Mouse (Mus musculus) stomach, embryonic 14.5 days (tissue): Measurements from ENCODE around the gene Syngr4. TPM values are rescaled to one million over a fixed set of nuclear protein-coding genes. Genes with fewer than 3 reads are reported as not detected.
"Not testable (repeated sequence)": the region's sequence is repeated elsewhere in the genome, so short reads cannot be mapped to it uniquely, and the experiment has no call there.

Experiments
- ATAC-seq: fragments of 200-750 bp; cut with Nextera tagmentation; 2 replicates; pipeline ENCODE4 v1.8.0; 2017; ENCODE audit warnings: low read depth, moderate TSS enrichment; ENCODE audit not compliant: insufficient number of reproducible peaks, insufficient read depth, low FRiP score
- H3K27ac ChIP-seq: fragments of 300-500 bp; sonication (generic); 2 replicates; pipeline ENCODE4 v1.5.1; 2014; ENCODE audit warnings: mild to moderate bottlenecking, low read length, moderate library complexity, mixed read lengths
- H3K27me3 ChIP-seq: fragments of 300-500 bp; sonication (generic); 2 replicates; pipeline ENCODE4 v1.6.1; 2014; ENCODE audit warnings: low read length, control low read depth, mixed read lengths; ENCODE audit not compliant: control insufficient read depth, insufficient read depth
- H3K36me3 ChIP-seq: fragments of 300-500 bp; sonication (generic); 2 replicates; pipeline ENCODE4 v1.6.1; 2014; ENCODE audit warnings: mild to moderate bottlenecking, control low read depth, low read length, moderate library complexity, mixed read lengths; ENCODE audit not compliant: control insufficient read depth, insufficient read depth
- H3K4me1 ChIP-seq: fragments of 300-500 bp; sonication (generic); 2 replicates; pipeline ENCODE4 v1.6.1; 2014; ENCODE audit warnings: low read length, control low read depth, mixed read lengths; ENCODE audit not compliant: control insufficient read depth, insufficient read depth
- H3K4me2 ChIP-seq: fragments of 300-500 bp; sonication (generic); replicated peaks from 2 replicates; pipeline ENCODE4 v1.6.1; 2014; ENCODE audit warnings: low read depth, low read length, control low read depth
- H3K4me3 ChIP-seq: fragments of 300-500 bp; sonication (generic); 2 replicates; pipeline ENCODE4 v1.5.1; 2014; ENCODE audit warnings: low read depth, low read length, control low read depth
- H3K9ac ChIP-seq: fragments of 300-500 bp; sonication (generic); replicated peaks from 2 replicates; pipeline ENCODE4 v1.6.1; 2014; ENCODE audit warnings: low read depth, mild to moderate bottlenecking, control low read depth, low read length, moderate library complexity, mixed read lengths
- H3K9me3 ChIP-seq: fragments of 300-500 bp; sonication (generic); 2 replicates; pipeline ENCODE4 v1.6.1; 2016; ENCODE audit warnings: low read depth, low read length, control low read depth; ENCODE audit not compliant: control insufficient read depth
- WGBS: fragments of 180-500 bp; shearing (Covaris S2); extraction: QIAGEN DNeasy Blood & Tissue Kit; methylation state at CpG from one replicate; pipeline ENCODE4 v1.1.7; 2014; 5-methylcytosine and 5-hydroxymethylcytosine counted together
- polyA plus RNA-seq: library from polyadenylated mRNA; unstranded; fragments of >200 nt; fragmentation: Nextera tagmentation; extraction: Ambion mirVana; gene quantifications from 2 replicates; pipeline ENCODE4 v1.2.1, GENCODE M21; 2014

Syngr4 gene
- polyA plus RNA-seq, 1 experiment from 2014 or later, result 0.65 TPM

- H3K4me3 ChIP-seq, result no peak overlapping the region
- no peak overlapping the region for H3K4me2 ChIP-seq
- H3K27ac ChIP-seq, result no peak overlapping the region
- H3K9ac ChIP-seq, result no peak overlapping the region
- no peaks in the 10 kb centered on the region for H3K27me3 ChIP-seq
- no peaks in the 10 kb centered on the region for H3K4me1 ChIP-seq
- no peak for ATAC-seq
- no peaks in the 10 kb centered on the region for H3K36me3 ChIP-seq
- WGBS, result 87% methylated on average over 9 of the region's 9 CpGs
- no peaks in the 10 kb centered on the region for H3K9me3 ChIP-seq
Measured at GRCm38 (mm10) chr7:45906622-45907021, 10.1 kb upstream of the Syngr4 start.

- Histone ChIP-seq H3K36me3 (no peaks in the 10 kb centered on the region), H3K27me3 (no peaks in the 10 kb centered on the region), H3K9me3 (no peaks in the 10 kb centered on the region), H3K9ac (no peak overlapping the region), H3K4me1 (peaks cover 4% of the 10 kb centered on the region; the same call in 1 of the 2 replicates), H3K4me3 (no peak overlapping the region), H3K4me2 (no peak overlapping the region), H3K27ac (no peak overlapping the region)
- 71% methylated on average over 12 of the region's 12 CpGs for WGBS
- no peak for ATAC-seq
Measured at GRCm38 (mm10) chr7:45902481-45903002, 6.0 kb upstream of the Syngr4 start.

- H3K4me2 ChIP-seq, result no peak overlapping the region
- H3K9me3 ChIP-seq, result no peaks in the 10 kb centered on the region
- no peak; the same call in 1 of the 2 replicates for ATAC-seq
- H3K27ac ChIP-seq, result no peak overlapping the region
- H3K36me3 ChIP-seq, result no peaks in the 10 kb centered on the region
- no peak overlapping the region for H3K4me3 ChIP-seq
- H3K27me3 ChIP-seq, result no peaks in the 10 kb centered on the region
- H3K9ac ChIP-seq, result no peak overlapping the region
- WGBS, result 50% methylated on average over 5 of the region's 5 CpGs
- H3K4me1 ChIP-seq, result peaks cover 9% of the 10 kb centered on the region; the same call in 1 of the 2 replicates
Measured at GRCm38 (mm10) chr7:45901562-45901961, 5.0 kb upstream of the Syngr4 start.

GRCm38 (mm10) chr7:45898125-45898524, 1.6 kb upstream of the Syngr4 start:
- not testable (repeated sequence) for H3K4me1 ChIP-seq, H3K27ac ChIP-seq, ATAC-seq, H3K9ac ChIP-seq, H3K4me2 ChIP-seq, H3K9me3 ChIP-seq, H3K36me3 ChIP-seq, H3K27me3 ChIP-seq, H3K4me3 ChIP-seq
- 52% methylated on average over 4 of the region's 4 CpGs for WGBS

GRCm38 (mm10) chr7:45897258-45897757, 794 bp upstream of the Syngr4 start:
- ATAC-seq, result peak; percentile 64
- 2% methylated on average over 19 of the region's 19 CpGs for WGBS

GRCm38 (mm10) chr7:45895931-45896516, 490 bp downstream of the Syngr4 start:
- H3K9me3 ChIP-seq, result no peaks in the 10 kb centered on the region
- H3K4me1 ChIP-seq, result peaks cover 9% of the 10 kb centered on the region; the same call in 1 of the 2 replicates
- no peaks in the 10 kb centered on the region for H3K36me3 ChIP-seq
- H3K4me3 ChIP-seq, result no peak overlapping the region
- ATAC-seq, result peak; percentile 0; the same call in 1 of the 2 replicates
- WGBS, result 70% methylated on average over 6 of the region's 6 CpGs
- H3K27ac ChIP-seq, result peak overlapping the region; percentile 16; the same call in 1 of the 2 replicates
- H3K9ac ChIP-seq, result no peak overlapping the region
- no peaks in the 10 kb centered on the region for H3K27me3 ChIP-seq
- peak overlapping the region; percentile 36 for H3K4me2 ChIP-seq

More at GRCm38 (mm10) chr7:45897258-45897757, 794 bp upstream of the Syngr4 start:
- Histone ChIP-seq H3K9me3 (no peaks in the 10 kb centered on the region), H3K36me3 (no peaks in the 10 kb centered on the region), H3K4me3 (peak overlapping the region; percentile 50), H3K27me3 (no peaks in the 10 kb centered on the region), H3K9ac (peak overlapping the region; percentile 49), H3K4me2 (peak overlapping the region; percentile 94), H3K4me1 (peaks cover 9% of the 10 kb centered on the region; the same call in 1 of the 2 replicates), H3K27ac (peak overlapping the region; percentile 78)

- no peaks in the 10 kb centered on the region for H3K27me3 ChIP-seq
- ATAC-seq, result no peak
- no peaks in the 10 kb centered on the region for H3K36me3 ChIP-seq
- H3K4me1 ChIP-seq, result peaks cover 6% of the 10 kb centered on the region; the same call in 1 of the 2 replicates
- H3K4me3 ChIP-seq, result no peak overlapping the region
- no peak overlapping the region for H3K9ac ChIP-seq
- H3K9me3 ChIP-seq, result no peaks in the 10 kb centered on the region
- 74% methylated on average over 2 of the region's 2 CpGs for WGBS
- no peak overlapping the region for H3K4me2 ChIP-seq
- no peak overlapping the region for H3K27ac ChIP-seq
Measured at GRCm38 (mm10) chr7:45892651-45893050, 3.9 kb downstream of the Syngr4 start.

GRCm38 (mm10) chr7:45887246-45887645, 9.3 kb downstream of the Syngr4 start:
- Histone ChIP-seq H3K27ac (no peak overlapping the region), H3K4me1 (no peaks in the 10 kb centered on the region), H3K36me3 (peaks cover 28% of the 10 kb centered on the region), H3K4me3 (no peak overlapping the region), H3K4me2 (no peak overlapping the region), H3K9ac (no peak overlapping the region), H3K27me3 (no peaks in the 10 kb centered on the region), H3K9me3 (no peaks in the 10 kb centered on the region)
- WGBS, result 52% methylated on average over 3 of the region's 3 CpGs
- no peak for ATAC-seq
